Mouse (Mus musculus) urinary bladder, postnatal 36 days (tissue): ENCODE measurements around the gene Emd.

Experiments used
- DNase-seq, 2 experiments: peaks; one replicate each; pipeline ENCODE4 v3.0.0; 2022; ENCODE audit warnings: low spot score in 2 of 2, mixed read lengths in 1 of 2

The Emd gene

DNA sequence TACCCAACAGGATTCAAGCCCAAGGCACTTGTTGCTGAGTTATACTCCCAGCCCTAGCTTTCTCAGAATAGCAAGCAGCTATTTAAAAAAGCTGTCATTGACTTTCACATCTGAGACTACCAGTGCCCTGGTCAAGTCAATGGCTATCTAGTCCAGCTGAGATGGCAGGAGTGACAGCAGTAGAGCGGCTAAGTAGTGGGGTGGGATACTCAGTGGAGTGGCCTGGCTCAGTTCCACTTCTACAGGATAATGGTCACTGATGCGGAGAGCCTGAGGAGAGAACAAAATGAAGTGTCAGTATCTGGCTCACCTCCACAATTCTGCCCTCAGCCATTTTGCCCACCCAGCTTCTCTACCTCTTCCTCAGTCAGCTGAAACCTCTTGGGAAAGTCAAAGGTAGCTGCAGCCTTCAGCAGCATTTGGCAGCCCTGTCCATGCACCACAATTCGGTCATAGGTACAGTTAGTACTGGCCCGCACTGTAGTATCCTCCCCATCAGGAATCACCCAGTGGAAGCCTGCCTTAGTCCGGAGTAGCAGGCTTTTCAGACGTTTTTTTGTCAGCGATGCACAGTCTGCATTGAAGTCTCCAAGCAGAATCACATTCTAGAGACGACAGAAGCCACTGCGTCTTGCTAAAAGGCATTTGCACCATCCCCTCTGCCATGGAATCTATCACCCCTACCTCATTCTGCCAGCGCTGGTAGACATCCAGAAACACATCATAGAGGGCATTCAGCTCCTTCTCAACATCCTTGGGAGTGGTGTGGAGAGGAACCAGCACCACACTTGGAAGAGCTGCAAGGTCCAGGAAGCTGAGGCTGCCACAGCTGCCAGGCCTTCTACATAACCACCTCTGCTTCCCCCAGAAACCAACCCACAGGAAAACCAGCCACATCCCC lies 19.2 kb downstream of the Emd start:
- no peak for DNase-seq

DNA sequence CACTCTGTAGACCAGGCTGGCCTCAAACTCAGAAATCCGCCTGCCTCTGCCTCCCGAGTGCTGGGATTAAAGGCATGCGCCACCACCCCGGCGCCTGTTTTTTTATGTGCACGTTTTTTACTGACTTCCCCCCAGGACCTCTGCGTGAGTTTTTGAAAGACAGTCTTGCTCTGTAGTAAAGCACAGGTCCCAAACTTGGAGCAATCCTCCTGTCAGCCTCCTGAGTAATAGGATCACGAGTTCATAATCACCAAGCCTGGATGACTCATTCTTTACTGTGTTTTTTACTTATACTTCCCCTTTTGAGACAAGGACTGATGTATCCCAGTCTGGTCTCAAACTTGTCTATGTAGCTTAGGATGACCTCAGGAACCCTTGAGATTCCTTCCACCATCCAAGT lies 23.4 kb downstream of the Emd start:
- DNase-seq, result no peak

DNA sequence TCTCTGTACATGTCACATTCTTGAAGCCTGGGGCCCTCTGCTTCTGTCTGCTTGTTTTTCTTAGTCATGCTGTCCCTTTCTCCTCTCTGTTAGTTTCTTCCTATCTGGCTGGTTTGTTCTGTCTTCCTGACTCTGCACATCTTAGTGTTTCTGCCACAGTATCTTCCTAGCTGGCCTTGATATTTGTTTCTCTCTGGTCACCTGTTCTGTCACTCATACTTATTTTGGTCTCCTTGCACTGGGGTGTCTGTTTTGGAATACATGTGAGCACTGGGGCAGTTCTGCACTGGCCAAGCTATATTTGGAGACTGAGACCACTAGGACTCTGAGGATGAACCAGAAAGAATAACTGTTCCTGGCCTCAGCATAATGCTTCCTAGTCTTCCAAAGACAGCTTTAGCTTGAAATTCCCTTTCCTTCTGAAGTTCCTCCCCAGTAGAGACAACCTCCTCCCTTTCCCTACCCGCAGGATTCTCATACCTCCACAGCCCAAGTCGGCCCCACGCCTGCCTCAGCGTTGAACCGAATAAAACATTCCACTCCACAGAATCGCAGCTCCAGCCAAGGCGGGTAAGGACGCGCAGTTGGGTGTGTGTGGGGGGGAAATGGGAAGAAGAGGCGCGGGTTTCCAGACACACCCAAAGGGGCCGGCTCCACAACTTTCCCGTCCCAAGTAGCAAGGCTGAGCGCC lies 26.7 kb downstream of the Emd start:
- peak in 1 of 2 experiments; percentile 66 for DNase-seq

DNA sequence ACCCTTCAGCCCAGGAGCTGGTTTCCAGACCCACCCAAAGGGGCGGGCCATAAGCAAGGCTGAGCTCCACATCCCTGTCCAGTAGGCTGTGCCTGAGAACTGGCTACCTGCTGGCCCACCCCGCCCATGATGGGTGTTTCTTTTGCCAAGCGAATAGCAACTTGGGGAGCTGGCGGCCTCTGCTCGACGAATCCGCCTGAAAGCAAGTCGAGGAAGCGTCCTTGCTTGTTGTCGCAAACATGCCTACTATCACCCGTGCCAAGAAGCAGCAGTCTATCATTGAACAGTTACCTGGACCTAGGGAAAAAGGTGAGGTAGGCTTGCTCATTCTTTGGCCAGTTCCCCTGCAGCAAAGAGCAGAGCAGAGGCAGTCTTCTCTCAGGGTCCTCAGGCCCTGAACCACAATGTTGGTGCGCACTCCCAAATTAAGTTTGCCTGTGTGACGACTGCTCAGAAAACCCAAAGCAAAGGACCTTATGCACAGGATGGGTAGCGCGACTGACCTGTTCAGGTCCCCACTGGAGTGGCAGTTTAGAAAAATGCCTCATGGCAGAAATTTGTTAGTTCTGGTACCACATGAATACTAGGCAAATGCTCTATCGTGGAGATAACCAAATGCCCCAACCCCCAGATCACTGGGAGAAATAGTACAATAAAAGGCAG lies 27.4 kb downstream of the Emd start, which contains the start of the genes Taz and Dnase1l1:
Gene Taz (plus strand): TSS at position 181 of the 663 bp plus-strand sequence.
Gene Dnase1l1 (minus strand): TSS at position 606 of the 663 bp plus-strand sequence.
- DNase-seq, result peak in 1 of 2 experiments; percentile 89

DNA sequence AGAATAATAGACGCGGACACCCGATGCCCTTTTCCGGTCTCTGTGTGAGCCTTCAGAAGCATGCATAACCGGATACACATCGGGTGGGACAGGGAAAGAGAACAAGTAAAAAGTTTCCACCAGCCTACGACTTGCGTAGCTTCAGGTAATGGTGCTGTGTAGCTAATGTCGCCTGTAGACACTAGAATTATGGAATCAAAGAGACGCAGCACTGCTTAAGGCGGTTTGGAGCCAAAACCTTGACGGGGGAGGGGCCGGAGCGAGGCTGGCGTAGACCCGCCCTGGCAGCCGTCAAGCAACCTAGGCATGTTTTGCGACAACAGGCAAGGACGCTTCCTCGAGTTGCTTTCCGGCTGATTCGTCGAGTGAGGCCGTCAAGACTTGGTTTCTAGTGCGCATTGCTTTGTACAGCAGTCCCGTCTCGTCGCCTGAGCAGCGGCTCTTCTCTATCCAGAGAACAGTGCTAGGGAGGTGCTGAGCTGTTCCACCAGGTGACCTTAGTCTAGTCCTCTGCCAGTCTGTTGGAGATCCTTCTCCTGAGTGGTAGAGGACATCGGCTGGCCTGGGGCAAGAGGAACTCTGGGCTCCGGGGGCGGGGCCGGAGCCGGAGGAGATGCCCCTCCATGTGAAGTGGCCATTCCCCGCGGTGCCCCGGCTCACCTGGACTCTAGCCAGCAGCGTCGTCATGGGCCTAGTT lies 28.1 kb downstream of the Emd start:
- peak; percentile 72 to 83 for DNase-seq

DNA sequence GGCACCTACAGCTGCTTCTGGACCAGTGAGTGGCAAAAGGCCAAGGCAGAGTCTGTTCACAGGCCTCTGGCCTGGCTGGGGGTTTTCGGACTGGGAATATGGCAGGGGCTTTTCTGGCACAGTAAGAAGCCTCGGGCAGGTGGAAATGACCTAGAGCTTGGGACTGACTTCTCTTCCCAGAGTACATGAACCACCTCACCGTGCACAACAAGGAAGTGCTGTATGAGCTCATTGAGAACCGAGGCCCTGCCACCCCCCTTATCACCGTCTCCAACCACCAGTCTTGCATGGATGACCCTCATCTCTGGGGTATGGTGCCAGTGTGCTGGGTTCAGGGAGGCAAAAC lies 28.6 kb downstream of the Emd start:
- DNase-seq, result no peak

DNA sequence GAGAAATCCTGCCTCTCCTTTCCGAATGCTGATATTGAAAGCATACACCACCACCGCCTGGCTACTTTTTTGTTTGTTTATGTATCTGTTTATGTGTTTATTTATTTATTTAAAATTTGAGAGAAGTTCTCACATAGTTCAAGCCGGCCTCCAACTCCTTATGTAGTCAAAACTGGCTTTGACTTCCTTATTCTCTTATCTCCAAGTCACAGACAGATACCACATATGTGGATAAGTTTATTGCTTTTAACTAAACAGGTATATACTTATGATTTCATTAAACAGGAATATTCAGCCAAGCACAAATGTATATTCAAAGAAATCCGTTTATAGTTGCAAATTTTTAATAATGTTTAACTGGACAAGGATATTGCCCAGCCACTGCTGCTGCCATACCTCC lies 38.9 kb downstream of the Emd start:
- no peak for DNase-seq

DNA sequence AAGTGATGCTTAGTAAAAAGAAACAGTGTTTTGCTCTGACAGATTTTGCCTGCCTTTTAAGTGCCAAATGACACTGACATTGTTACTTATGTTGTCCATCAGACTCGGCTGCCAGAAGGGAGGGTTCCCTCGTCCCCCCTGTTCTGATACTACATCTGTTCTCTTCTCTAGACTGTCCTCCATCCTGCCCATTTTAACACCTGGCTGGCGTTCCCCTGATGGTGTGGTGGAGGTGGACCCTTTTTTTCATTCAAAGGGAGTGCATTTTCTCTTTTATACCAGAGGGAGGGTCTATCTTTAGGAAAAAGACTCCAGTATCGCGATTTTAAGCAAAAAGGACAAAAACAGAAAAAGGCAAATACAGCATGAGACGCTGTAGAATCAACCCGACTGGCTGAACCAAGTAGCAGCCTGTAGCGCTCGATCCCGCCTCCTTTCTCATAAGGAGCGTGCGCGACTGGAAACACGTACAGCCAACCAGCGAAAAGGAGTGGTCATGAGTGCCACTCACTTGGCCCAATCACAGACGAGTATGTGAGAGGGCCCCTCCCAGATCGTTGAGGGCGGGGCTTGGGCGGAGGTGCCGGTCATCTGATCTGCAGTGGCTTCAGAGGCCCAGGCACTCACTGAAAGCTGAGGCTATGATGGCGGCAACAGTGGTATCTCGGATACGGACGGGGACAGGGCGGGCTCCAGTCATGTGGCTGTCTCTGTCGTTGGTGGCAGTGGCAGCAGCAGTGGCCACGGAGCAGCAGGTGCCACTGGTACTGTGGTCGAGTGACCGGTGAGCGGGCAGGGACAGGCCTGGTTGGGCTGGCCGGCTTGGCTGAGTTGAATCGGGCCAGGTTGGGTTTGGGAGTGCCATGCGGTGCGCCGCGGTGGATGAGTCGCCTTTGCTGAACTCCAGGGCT lies 42.3 kb downstream of the Emd start, which contains the start of gene Atp6ap1:
Gene Atp6ap1 (plus strand): TSS at position 560 of the 911 bp plus-strand sequence.
- DNase-seq, result peak; percentile 92 to 93

DNA sequence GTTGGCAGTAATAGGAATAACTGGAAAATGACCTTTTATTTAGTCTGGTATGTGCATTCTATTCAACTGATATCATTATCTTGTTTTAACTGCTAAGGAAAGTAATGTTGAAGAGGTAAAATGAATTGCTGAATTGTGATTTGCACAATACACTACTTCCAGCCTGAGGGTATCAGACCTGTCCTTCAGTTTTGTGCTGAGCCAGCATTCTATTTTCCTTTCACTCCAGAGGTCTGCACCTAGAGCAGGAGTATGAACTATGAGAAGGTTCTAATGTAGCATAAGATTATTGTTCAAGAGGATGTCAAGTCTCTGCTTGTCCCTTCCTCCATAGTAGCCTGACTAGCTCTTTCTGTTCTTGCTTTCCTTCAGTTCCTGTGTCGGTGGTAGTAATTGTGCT lies 43.9 kb downstream of the Emd start:
- DNase-seq, result no peak

DNA sequence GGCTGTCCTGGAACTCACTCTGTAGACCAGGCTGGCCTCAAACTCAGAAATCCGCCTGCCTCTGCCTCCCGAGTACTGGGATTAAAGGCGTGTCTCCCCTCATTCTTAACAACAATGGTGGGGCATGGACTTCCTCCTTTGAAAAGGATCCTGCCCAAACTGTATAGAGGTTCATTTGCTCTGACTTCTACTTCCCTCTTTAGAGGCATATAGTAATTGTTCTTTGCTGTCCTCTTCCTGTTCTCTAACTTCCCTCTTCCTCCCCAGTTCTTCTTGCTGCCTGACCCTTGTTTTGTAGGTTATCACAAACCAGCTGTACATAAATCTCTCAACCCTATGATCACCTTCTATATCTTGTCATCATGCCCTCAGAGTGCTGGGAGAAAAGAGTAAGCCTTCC lies 45.2 kb downstream of the Emd start:
- no peak for DNase-seq

DNA sequence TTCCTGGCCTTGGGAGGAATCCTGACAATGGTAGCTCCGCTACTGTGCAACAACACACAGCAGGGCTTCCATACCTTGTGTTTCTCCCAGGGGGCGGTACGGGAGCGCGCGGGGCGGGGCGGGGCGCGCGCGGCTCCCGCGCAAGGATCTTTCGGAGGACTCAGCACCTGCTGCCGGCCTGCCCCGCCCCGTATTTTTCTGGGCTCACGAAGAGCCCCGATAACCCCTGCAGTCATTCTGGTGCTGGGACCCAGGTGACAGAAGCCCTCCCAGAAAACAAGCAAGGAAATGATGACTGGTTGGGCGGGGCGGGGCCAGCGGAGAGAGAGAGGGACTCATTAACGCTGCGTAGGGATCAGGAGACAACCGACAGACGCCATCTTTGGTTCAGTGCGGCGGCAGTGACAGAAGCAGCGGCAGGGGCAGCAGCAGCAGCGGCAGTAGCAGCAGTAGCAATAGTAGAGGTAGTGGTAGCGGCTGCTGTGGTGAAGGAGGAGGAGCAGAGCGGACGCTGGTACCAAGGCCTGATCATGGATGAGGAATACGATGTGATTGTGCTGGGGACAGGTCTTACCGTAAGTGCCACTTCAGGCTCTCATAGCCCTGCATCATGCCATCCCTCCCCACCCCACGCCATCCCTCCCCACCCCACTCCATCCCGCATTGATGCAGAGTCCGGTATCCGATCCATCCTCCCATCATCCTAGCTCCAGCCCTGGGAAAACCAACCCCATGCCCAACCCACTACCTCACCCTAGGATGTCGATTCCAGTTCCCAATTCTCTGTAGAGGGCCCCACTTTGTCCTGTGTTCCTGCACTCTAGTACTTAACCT lies 50.6 kb downstream of the Emd start, which contains the start of gene Gdi1:
Gene Gdi1 (plus strand): TSS at position 132 of the 834 bp plus-strand sequence.
- peak; percentile 52 to 62 for DNase-seq
